Mouse (Mus musculus): ENCODE measurements around the gene Rfesd. TPM values are rescaled to one million over a fixed set of nuclear protein-coding genes. Genes with fewer than 3 reads are reported as not detected.

Gene Rfesd
- 5.8 and 6.3 TPM in 2 replicates for polyA plus RNA-seq (2012; rRNA removed; ENCODE audit: low replicate concordance)

GRCm38 (mm10) chr13:76017974-76018843 is at the start of gene Rfesd:
TSS of gene Rfesd (minus strand) at chr13:76018719.

GRCm38 (mm10) chr13:76056896-76057266 is 38.4 kb upstream of the Rfesd start, which contains the start of gene Gpr150:
TSS of gene Gpr150 (minus strand) at chr13:76056996.

GRCm38 (mm10) chr13:75966850-75967249 is 51.7 kb downstream of the Rfesd start, which contains the start of gene Spata9:
TSS of gene Spata9 (plus strand) at chr13:75967150.

Other genes with a start within 250 kb of the Rfesd start
- 16.9 and 47.9 TPM in 2 replicates for gene Glrx, start 178.9 kb downstream of the Rfesd start, polyA plus RNA-seq (2012; rRNA removed; ENCODE audit: low replicate concordance)
- 8.7 and 13.9 TPM in 2 replicates for gene Rhobtb3, start 74.8 kb downstream of the Rfesd start, polyA plus RNA-seq (2012; rRNA removed; ENCODE audit: low replicate concordance)
- gene Spata9, start 51.6 kb downstream of the Rfesd start, polyA plus RNA-seq (2012; rRNA removed; ENCODE audit: low replicate concordance): not detected in 2 replicates
- gene Gpr150, start 38.3 kb upstream of the Rfesd start, polyA plus RNA-seq (2012; rRNA removed; ENCODE audit: low replicate concordance): 0.06 and 0.22 TPM in 2 replicates
- gene Arsk, start 79.9 kb upstream of the Rfesd start, polyA plus RNA-seq (2012; rRNA removed; ENCODE audit: low replicate concordance): 3.5 and 7.5 TPM in 2 replicates
- gene Ttc37, start 80.0 kb upstream of the Rfesd start, polyA plus RNA-seq (2012; rRNA removed; ENCODE audit: low replicate concordance): 6.0 and 10.2 TPM in 2 replicates

Data from mammary gland, adult 2 months (tissue).